Mouse (Mus musculus): Measurements from ENCODE around the gene Mxra8. TPM values are rescaled to one million over a fixed set of nuclear protein-coding genes. Genes with fewer than 3 reads are reported as not detected.

Gene Mxra8
- total RNA-seq, 1 experiment from 2014 or later: not detected

Other genes starting within 250 kb of the Mxra8 start
- gene Slc35e2, start 238.3 kb upstream of the Mxra8 start, total RNA-seq (2017): 14.2 and 15.8 TPM in 2 replicates
- 50.8 and 66.1 TPM in 2 replicates for gene Cdk11b, start 214.8 kb upstream of the Mxra8 start, total RNA-seq (2017)
- gene Gm10563, start 194.3 kb upstream of the Mxra8 start, total RNA-seq (2017): not detected in 2 replicates
- 0.91 TPM in 1 of 2 replicates, not detected in the other for gene Mmp23, start 186.3 kb upstream of the Mxra8 start, total RNA-seq (2017)
- 18.9 and 21.1 TPM in 2 replicates for gene Mib2, start 170.5 kb upstream of the Mxra8 start, total RNA-seq (2017)
- 2.9 and 3.2 TPM in 2 replicates for gene Fndc10, start 145.3 kb upstream of the Mxra8 start, total RNA-seq (2017)
- gene Ssu72, start 134.9 kb upstream of the Mxra8 start, total RNA-seq (2017): 73.2 and 108 TPM in 2 replicates
- gene Tmem240, start 104.9 kb upstream of the Mxra8 start, total RNA-seq (2017): 0.29 TPM in 1 of 2 replicates, not detected in the other
- gene Atad3a, start 78.6 kb upstream of the Mxra8 start, total RNA-seq (2017): 77.0 and 120 TPM in 2 replicates
- gene Vwa1, start 65.0 kb upstream of the Mxra8 start, total RNA-seq (2017): 0.27 and 0.29 TPM in 2 replicates
- gene Tmem88b, start 53.8 kb upstream of the Mxra8 start, total RNA-seq (2017): not detected in 2 replicates
- gene Ankrd65, start 49.2 kb upstream of the Mxra8 start, total RNA-seq (2017): not detected in 2 replicates
- 55.4 and 70.3 TPM in 2 replicates for gene Mrpl20, start 36.8 kb upstream of the Mxra8 start, total RNA-seq (2017)
- gene Ccnl2, start 27.2 kb upstream of the Mxra8 start, total RNA-seq (2017): 83.7 and 89.3 TPM in 2 replicates
- 89.9 and 123 TPM in 2 replicates for gene Aurkaip1, start 8.4 kb upstream of the Mxra8 start, total RNA-seq (2017)
- gene Dvl1, start 7.7 kb downstream of the Mxra8 start, total RNA-seq (2017): 9.2 and 11.4 TPM in 2 replicates
- gene Tas1r3, start 23.7 kb downstream of the Mxra8 start, total RNA-seq (2017): 0.09 TPM in 1 of 2 replicates, not detected in the other
- gene Cptp, start 29.8 kb downstream of the Mxra8 start, total RNA-seq (2017): 9.2 and 10.2 TPM in 2 replicates
- gene Ints11, start 29.9 kb downstream of the Mxra8 start, total RNA-seq (2017): 17.5 and 25.1 TPM in 2 replicates
- gene Pusl1, start 52.1 kb downstream of the Mxra8 start, total RNA-seq (2017): 18.1 and 39.2 TPM in 2 replicates
- gene Acap3, start 52.1 kb downstream of the Mxra8 start, total RNA-seq (2017): 18.0 and 20.1 TPM in 2 replicates
- gene Ube2j2, start 104.2 kb downstream of the Mxra8 start, total RNA-seq (2017): 91.5 and 103 TPM in 2 replicates
- gene C1qtnf12, start 122.6 kb downstream of the Mxra8 start, total RNA-seq (2017): 70.8 and 78.2 TPM in 2 replicates
- 7.5 and 9.0 TPM in 2 replicates for gene B3galt6, start 153.0 kb downstream of the Mxra8 start, total RNA-seq (2017)
- 125 and 157 TPM in 2 replicates for gene Sdf4, start 153.2 kb downstream of the Mxra8 start, total RNA-seq (2017)
- not detected in 2 replicates for gene Tnfrsf4, start 174.2 kb downstream of the Mxra8 start, total RNA-seq (2017)
- gene Tnfrsf18, start 186.5 kb downstream of the Mxra8 start, total RNA-seq (2017): 6.1 and 9.8 TPM in 2 replicates
- not detected in 2 replicates for gene Ttll10, start 219.7 kb downstream of the Mxra8 start, total RNA-seq (2017)

Data from common myeloid progenitor, adult 5-6 weeks (primary cell).